Mouse (Mus musculus) layer of hippocampus, adult 2 months (tissue): ENCODE data around the gene Ascc2. TPM values are rescaled to one million over a fixed set of nuclear protein-coding genes. Genes with fewer than 3 reads are reported as not detected.
A peak's percentile ranks its signal among the peaks of the same experiment; 100 is the strongest.
"Not testable (repeated sequence)": the region's sequence is repeated elsewhere in the genome, so short reads cannot be mapped to it uniquely, and the experiment has no call there.

Experiments used
- DNase-seq, 2 experiments: peaks; one replicate each; pipeline ENCODE4 v3.0.0; 2022; ENCODE audit warnings: low spot score in 2 of 2
- H3K27ac ChIP-seq: fragments of 200-600 bp; 2 replicates; pipeline ENCODE4 v1.8.1; 2022
- H3K4me3 ChIP-seq: fragments of 200-600 bp; 2 replicates; pipeline ENCODE4 v1.8.1; 2022; ENCODE audit warnings: mild to moderate bottlenecking
- CTCF ChIP-seq: fragments of 200-600 bp; conservative IDR thresholded peaks from 2 replicates; pipeline ENCODE4 v1.8.1; 2022; ENCODE audit warnings: antibody characterized with exemption, mild to moderate bottlenecking, moderate library complexity
- total RNA-seq, 2 experiments: library from RNA; stranded (reverse); gene quantifications; 2 replicates each; pipeline ENCODE4 v1.2.3; 2021

The Ascc2 gene
- total RNA-seq, 2 experiments from 2014 or later, result 23.7 to 25.0 TPM

GRCm38 (mm10) chr11:4692162-4692561, 54.6 kb downstream of the Ascc2 start:
- DNase-seq, result no peak
- H3K27ac ChIP-seq, result no peak overlapping the region
- no peak for TF ChIP-seq CTCF
- no peak overlapping the region for H3K4me3 ChIP-seq

GRCm38 (mm10) chr11:4697043-4697983, 59.8 kb downstream of the Ascc2 start:
- TF ChIP-seq CTCF, result peak; percentile 77
- DNase-seq, result peak; percentile 78 to 84
- Histone ChIP-seq H3K27ac (peak overlapping the region; percentile 63), H3K4me3 (no peak overlapping the region)

DNA sequence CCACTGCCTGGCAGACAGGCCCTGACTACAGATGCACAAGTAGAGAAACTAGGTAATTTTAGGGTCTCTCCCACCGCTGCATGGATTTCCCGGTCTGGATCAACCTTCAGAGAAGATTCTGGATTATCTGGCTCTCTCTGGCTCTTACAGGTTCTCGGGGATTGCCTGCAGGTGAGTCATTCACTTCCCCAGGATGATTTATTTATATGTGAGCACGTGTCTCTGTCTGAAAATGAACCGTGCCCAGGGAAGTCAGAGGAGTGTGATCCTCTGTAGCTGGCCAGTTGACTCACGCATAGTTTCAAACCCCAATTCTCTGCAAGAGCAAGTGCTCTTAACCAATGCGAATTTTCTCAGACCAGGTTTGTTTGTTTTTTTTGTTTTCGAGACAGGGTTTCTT, 63.2 kb downstream of the Ascc2 start:
- no peak overlapping the region for H3K27ac ChIP-seq
- no peak for DNase-seq
- H3K4me3 ChIP-seq, result no peak overlapping the region
- no peak for TF ChIP-seq CTCF

- TF ChIP-seq CTCF, result no peak
- no peak for DNase-seq
- H3K27ac ChIP-seq, result peak overlapping the region; percentile 99
- H3K4me3 ChIP-seq, result peak overlapping the region; percentile 100
These were observed 66.1 kb downstream of the Ascc2 start for GRCm38 (mm10) chr11:4703688-4704071.

GRCm38 (mm10) chr11:4704072-4704964, 66.8 kb downstream of the Ascc2 start, which contains the start of the genes Uqcr10 and Zmat5:
Uqcr10 (minus strand) TSS chr11:4704342.
Zmat5 (plus strand) TSS chr11:4704678.
- TF ChIP-seq CTCF, result peak; percentile 14; the same call in 1 of the 2 replicates
- peak within 1 kb of the TSS; percentile 99 for H3K27ac ChIP-seq
- DNase-seq, result peak; percentile 89 to 94
- peak within 1 kb of the TSS; percentile 100 for H3K4me3 ChIP-seq

DNA sequence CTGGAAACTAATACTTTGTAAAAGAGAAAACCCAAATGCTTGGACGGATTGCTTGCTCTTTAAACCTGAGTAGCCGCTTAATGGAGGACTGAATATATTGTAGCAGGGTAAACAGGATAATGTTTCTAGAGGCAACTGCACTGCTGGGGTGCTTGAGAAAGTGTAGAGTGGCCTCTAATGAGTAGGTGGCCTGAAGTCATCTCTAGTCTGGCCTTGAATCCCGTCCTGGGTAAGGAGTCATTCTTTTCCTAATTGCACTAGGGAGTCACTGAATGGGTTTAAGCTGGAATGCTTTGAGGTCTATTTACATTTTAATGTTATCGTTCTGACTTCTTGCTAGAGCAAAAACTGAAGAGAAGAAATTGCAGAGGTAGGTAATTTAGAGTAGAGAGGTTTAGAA, 67.6 kb downstream of the Ascc2 start:
- no peak for TF ChIP-seq CTCF
- H3K27ac ChIP-seq, result peak overlapping the region; percentile 99
- no peak for DNase-seq
- H3K4me3 ChIP-seq, result peak overlapping the region; percentile 100

- not testable (repeated sequence) for H3K4me3 ChIP-seq, H3K27ac ChIP-seq, DNase-seq
- peak; percentile 58 for TF ChIP-seq CTCF
These were observed 72.6 kb downstream of the Ascc2 start for GRCm38 (mm10) chr11:4710188-4710587.

DNA sequence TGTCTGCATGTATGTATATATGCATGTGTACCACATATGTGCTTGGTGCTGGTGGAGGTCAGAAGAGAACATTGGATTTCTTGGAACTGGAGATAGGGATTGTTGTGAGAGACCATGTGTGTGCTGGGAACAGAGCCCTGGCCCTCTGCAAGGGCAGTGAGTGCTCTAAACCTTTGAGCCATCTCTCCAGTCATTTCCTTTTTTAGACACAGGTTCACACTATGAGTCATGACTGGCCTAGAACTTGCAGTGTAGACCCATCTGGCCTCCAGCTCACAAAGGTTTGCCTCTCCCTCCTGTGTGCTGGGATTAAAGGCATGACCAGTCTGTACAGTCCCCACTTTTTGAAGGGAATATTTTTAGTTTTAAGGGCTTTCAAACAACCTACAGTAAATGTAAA, 75.3 kb downstream of the Ascc2 start:
- no peak for TF ChIP-seq CTCF
- no peak overlapping the region for H3K27ac ChIP-seq
- no peak for DNase-seq
- no peak overlapping the region for H3K4me3 ChIP-seq

- no peak overlapping the region for H3K27ac ChIP-seq
- H3K4me3 ChIP-seq, result no peak overlapping the region
- no peak for TF ChIP-seq CTCF
- DNase-seq, result no peak
These were observed 77.2 kb downstream of the Ascc2 start for GRCm38 (mm10) chr11:4714727-4715126.

GRCm38 (mm10) chr11:4715596-4715995, 78.0 kb downstream of the Ascc2 start:
- TF ChIP-seq CTCF, result no peak
- no peak for DNase-seq
- H3K27ac ChIP-seq, result no peak overlapping the region
- H3K4me3 ChIP-seq, result no peak overlapping the region

DNA sequence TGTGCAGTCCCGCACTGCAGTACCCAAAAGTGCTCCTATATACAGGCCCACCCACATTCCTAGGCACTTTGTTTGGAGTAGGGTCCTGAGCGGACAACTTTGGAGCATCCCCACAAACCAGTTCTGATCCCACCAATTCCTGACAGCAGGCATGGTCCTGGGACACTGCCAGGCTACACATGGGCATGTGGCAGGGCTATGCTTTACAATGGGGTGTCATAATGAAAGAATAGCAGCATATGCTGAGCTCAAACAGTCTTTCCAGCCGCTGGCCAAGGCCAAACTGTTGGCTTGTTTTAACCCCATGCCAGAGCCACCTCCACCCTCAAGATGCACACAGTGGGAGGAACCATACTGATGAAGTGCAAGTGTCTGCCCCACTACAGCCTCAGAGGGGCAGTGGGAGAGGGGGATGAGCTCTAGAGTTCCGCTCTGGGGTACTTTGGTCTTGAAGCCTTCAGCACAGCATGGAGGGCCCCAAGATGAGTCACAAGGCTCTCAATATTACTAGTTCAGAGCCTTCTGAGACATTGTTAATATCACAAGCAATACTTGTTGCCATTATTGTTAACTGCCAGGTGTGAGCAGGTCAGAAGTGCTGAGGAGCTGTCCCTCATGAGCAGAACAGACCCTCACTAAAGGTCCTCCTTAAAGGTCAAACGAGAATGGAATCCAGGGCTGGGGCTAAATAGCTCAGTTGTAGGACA, 79.1 kb downstream of the Ascc2 start:
- H3K4me3 ChIP-seq, result no peak overlapping the region
- no peak overlapping the region for H3K27ac ChIP-seq
- no peak for TF ChIP-seq CTCF
- DNase-seq, result no peak

GRCm38 (mm10) chr11:4718548-4718947, 81.0 kb downstream of the Ascc2 start:
- no peak for DNase-seq
- TF ChIP-seq CTCF, result no peak
- no peak overlapping the region for H3K27ac ChIP-seq
- H3K4me3 ChIP-seq, result no peak overlapping the region
